Mouse (Mus musculus) liver, embryonic 14.5 days (tissue): ENCODE results near the gene Pdlim4.

ENCODE experiments used
- CTCF ChIP-seq: IDR thresholded peaks from 2 replicates; pipeline ENCODE4 v1.5.1; 2016; ENCODE audit warnings: antibody characterized with exemption, low read depth, control low read depth
- EP300 ChIP-seq: IDR thresholded peaks from 2 replicates; pipeline ENCODE4 v1.6.1; 2016; ENCODE audit warnings: antibody characterized with exemption, low read depth

- TF ChIP-seq CTCF (no peak), EP300 (no peak)
These were observed 6.5 kb upstream of the Pdlim4 start for GRCm38 (mm10) chr11:54075353-54075752.
